ENCODE assay signal across 8 mouse cellular contexts in the genomic region with DNA sequence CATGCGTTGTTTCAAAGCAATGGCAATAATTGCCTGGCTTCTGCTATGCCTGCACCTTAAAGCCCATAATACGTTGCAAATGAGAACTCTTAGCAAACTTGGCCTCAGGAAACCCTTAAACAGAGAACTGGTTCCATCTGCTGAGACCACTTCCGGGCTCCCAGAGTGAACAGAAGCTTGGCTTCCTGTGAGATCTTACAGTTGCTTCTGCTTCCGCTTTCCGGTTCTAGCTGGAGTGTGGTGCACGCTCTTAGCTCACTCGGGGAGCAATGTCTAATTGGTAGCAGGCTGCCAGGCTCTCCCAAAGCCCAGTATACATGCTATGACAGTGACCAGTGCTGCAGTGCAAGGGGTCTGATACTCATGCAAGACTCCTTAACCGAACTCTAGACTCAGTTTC.
A peak's percentile ranks its signal among the peaks of the same experiment; 100 is the strongest.
DNase-seq lines count a peak whose midpoint lies in the region; ATAC-seq lines count a peak whose summit lies in the region.
"Had no signal": no experiment of that assay in that cellular context is flagged by ENCODE, and none has a peak within 500 bp of the region (broad histone marks: within the 10 kb centered on the region; RNA-seq: fewer than 3 reads in every experiment).

No protein-coding gene starts in this region.

- H3K4me1 ChIP-seq in limb, embryonic 12.5 days (replicated peaks): peaks cover 11% of the 10 kb centered on the region; the same call in 1 of the 2 replicates
- H3K4me1 ChIP-seq: hindbrain, embryonic 10.5 days had no signal

- no peaks in the 10 kb centered on the region for H3K9me3 ChIP-seq in limb, embryonic 12.5 days
- H3K9me3 ChIP-seq: hindbrain, embryonic 10.5 days had no signal

- H3K36me3 ChIP-seq in limb, embryonic 12.5 days: no peaks in the 10 kb centered on the region
- H3K36me3 ChIP-seq: hindbrain, embryonic 10.5 days had no signal

- H3K27me3 ChIP-seq in limb, embryonic 12.5 days: no peaks in the 10 kb centered on the region

- H3K9ac ChIP-seq in limb, embryonic 12.5 days (replicated peaks): no peak overlapping the region

- no peak overlapping the region for H3K4me3 ChIP-seq in limb, embryonic 12.5 days (replicated peaks)
- H3K4me3 ChIP-seq: hindbrain, embryonic 10.5 days had no signal

- no peak for ATAC-seq in limb, embryonic 12.5 days (ENCODE audit: insufficient number of reproducible peaks, insufficient read depth, low FRiP score, low TSS enrichment, low read depth)
- ATAC-seq in erythroblast, adult 5-6 weeks (replicated peaks; ENCODE audit: low FRiP score, poor library complexity, severe bottlenecking): no peak

- 47% methylated on average over 8 of the region's 8 CpGs for WGBS in limb, embryonic 12.5 days

- DNase-seq in 416B (ENCODE audit: low read depth) (peak; percentile 94), MN1 (ENCODE audit: low spot score) (no peak)
- DNase-seq in B cell, adult 2 months: peak; percentile 56
- peak; percentile 78 for DNase-seq in naive thymus-derived CD4-positive, alpha-beta T cell, adult 2 months (ENCODE audit: low read depth)
- no peak for DNase-seq in cerebellum, postnatal 36 days

- H3K27ac ChIP-seq in limb, embryonic 12.5 days: 0 out of 2 replicates have a peak overlapping the region, but pooled peaks have one; percentile 51
- H3K27ac ChIP-seq: hindbrain, embryonic 10.5 days had no signal

- H3K4me2 ChIP-seq in limb, embryonic 12.5 days: no peak overlapping the region

Comparison
In these comparisons a context has a peak if more than half of its experiments do, and no peak if none do; other contexts are left out.
1. DNase-seq: peak in 416B (single experiment), B cell, adult 2 months (2 of 2) and naive thymus-derived CD4-positive, alpha-beta T cell, adult 2 months (single experiment); none in cerebellum, postnatal 36 days (0 of 2) and MN1 (single experiment).